Mouse (Mus musculus): Measurements from ENCODE around the gene Srgap1. TPM values are rescaled to one million over a fixed set of nuclear protein-coding genes. Genes with fewer than 3 reads are reported as not detected.

The Srgap1 gene
- 0.27 TPM for total RNA-seq (2023)

GRCm38 (mm10) chr10:122046904-122047726 lies at the start of gene Srgap1:
Srgap1 (minus strand) TSS chr10:122047315.

DNA sequence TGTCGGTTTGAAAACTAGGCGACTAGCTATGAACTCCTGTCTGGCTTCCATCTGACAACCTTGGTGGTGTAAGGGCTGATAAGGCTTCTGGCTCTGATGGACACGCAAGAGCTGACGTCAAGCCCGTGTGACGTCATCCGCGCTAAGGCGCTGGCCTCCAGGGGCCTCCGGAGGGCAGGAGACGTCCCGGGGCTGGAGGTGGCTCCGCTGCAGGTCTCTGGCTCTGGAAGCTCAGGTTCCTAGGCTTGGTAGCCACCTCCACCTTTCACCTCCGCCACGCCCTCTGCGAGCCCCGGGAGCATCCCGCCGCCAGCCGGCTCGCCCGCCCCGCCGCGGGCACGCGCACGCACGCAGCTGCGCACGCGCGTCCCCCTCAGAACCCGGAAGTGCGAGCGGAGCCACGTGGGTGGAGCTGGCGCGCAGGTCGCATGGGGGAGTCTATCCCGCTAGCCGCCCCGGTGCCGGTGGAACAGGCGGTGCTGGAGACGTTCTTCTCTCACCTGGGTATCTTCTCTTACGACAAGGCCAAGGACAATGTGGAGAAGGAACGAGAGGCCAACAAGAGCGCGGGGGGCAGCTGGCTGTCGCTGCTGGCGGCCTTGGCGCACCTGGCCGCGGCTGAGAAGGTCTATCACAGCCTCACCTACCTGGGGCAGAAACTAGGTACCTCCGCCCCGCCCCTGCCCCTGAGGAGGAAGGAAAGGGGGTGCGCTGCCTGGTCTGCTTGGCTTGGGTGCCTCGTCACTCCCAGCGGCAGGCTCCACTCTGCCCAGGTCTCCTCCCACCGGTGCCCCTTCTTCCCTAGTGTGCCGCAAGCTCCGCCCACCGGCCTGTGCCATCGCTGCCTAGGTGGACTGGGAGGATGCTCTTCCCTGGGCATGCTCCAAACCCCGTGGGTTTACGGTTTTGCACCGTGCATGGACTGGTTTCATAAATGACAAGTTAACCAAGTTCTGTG lies 307.3 kb downstream of the Srgap1 start, which contains the start of gene BC048403:
Gene BC048403, plus strand, starts transcription at position 390 of the 958 bp plus-strand sequence.

Other genes starting within 250 kb of the Srgap1 start
- gene Rxylt1, start 50.1 kb upstream of the Srgap1 start, total RNA-seq (2023) = 27.3 TPM